Mouse (Mus musculus): ENCODE measurements around the gene Fxyd5. TPM values are rescaled to one million over a fixed set of nuclear protein-coding genes. Genes with fewer than 3 reads are reported as not detected.

Fxyd5 gene
- total and polyA plus RNA-seq, 3 experiments: 51.0 to 112 (median 61.4) TPM

DNA sequence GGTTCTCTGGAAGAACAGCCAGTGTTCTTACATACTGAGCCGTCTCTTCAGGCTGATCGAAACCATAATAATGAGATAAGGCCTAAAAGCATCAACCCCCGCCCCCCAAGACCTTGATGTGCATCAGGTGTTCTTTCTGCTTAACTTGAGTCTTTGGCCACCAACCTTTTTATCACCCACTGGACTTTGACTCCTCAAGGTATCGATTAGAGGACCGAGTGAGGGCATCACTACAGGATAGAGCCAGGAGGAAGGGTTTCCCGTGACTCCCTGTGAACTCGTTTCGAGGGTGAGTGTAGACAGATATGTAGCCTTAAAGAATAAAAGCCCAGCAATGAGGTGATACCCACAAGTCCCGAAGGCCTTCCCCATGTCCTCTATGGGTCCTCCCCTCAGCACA is 56.9 kb downstream of the Fxyd5 start:
- no peak for DNase-seq

Small RNA genes within 50 kb of the gene (microRNA-seq; reads per million reads assigned to microRNA genes)
- gene Mir7050: 0 reads per million in 2 experiments

Other genes starting within 250 kb of the Fxyd5 start
- gene Ffar2, start 218.7 kb downstream of the Fxyd5 start, total RNA-seq (2021): 1 to 10 TPM; 1.5 to 8.9 TPM
- gene Ffar2, start 218.7 kb downstream of the Fxyd5 start, polyA plus RNA-seq (2012; rRNA removed): 5.7 and 16.5 TPM in 2 replicates
- under 1 TPM; 0.26 to 0.59 TPM for gene Ffar3, start 186.3 kb downstream of the Fxyd5 start, total RNA-seq (2021)
- gene Ffar3, start 186.3 kb downstream of the Fxyd5 start, polyA plus RNA-seq (2012; rRNA removed): 0.30 and 1.1 TPM in 2 replicates
- gene Ffar1, start 180.9 kb downstream of the Fxyd5 start, total RNA-seq (2021): not detected
- gene Ffar1, start 180.9 kb downstream of the Fxyd5 start, polyA plus RNA-seq (2012; rRNA removed): not detected in 2 replicates
- gene Cd22, start 162.1 kb downstream of the Fxyd5 start, total RNA-seq (2021): under 1 TPM; 0.40 to 0.97 TPM
- 0.45 and 0.57 TPM in 2 replicates for gene Cd22, start 162.1 kb downstream of the Fxyd5 start, polyA plus RNA-seq (2012; rRNA removed)
- gene Mag, start 127.6 kb downstream of the Fxyd5 start, total RNA-seq (2021): under 1 TPM; 0.48 to 0.63 TPM
- 0.80 and 0.99 TPM in 2 replicates for gene Mag, start 127.6 kb downstream of the Fxyd5 start, polyA plus RNA-seq (2012; rRNA removed)
- gene Hamp2, start 117.8 kb downstream of the Fxyd5 start, total RNA-seq (2021): 10 to 100 TPM in 1 of 2 experiments, not detected in 1; 16.6 TPM
- 2.6 and 17.4 TPM in 2 replicates for gene Hamp2, start 117.8 kb downstream of the Fxyd5 start, polyA plus RNA-seq (2012; rRNA removed)
- gene Hamp, start 98.4 kb downstream of the Fxyd5 start, total RNA-seq (2021): 10 to 100 TPM in 1 of 2 experiments, not detected in 1; 49.9 TPM
- 63.2 and 115 TPM in 2 replicates for gene Hamp, start 98.4 kb downstream of the Fxyd5 start, polyA plus RNA-seq (2012; rRNA removed)
- gene Usf2, start 85.7 kb downstream of the Fxyd5 start, total RNA-seq (2021): 100 to 1,000 TPM; 146 to 166 TPM
- gene Usf2, start 85.7 kb downstream of the Fxyd5 start, polyA plus RNA-seq (2012; rRNA removed): 376 and 393 TPM in 2 replicates
- gene Lsr, start 69.0 kb downstream of the Fxyd5 start, total RNA-seq (2021): 10 to 100 TPM in 1 of 2 experiments, 1 to 10 TPM in 1; 9.2 to 13.7 TPM
- 17.5 and 24.0 TPM in 2 replicates for gene Lsr, start 69.0 kb downstream of the Fxyd5 start, polyA plus RNA-seq (2012; rRNA removed)
- under 1 TPM; 0.37 to 0.59 TPM for gene Fam187b, start 68.7 kb downstream of the Fxyd5 start, total RNA-seq (2021)
- 0.18 and 0.38 TPM in 2 replicates for gene Fam187b, start 68.7 kb downstream of the Fxyd5 start, polyA plus RNA-seq (2012; rRNA removed)
- 1 to 10 TPM; 1.3 to 1.4 TPM for gene Fxyd7, start 9.0 kb upstream of the Fxyd5 start, total RNA-seq (2021)
- gene Fxyd7, start 9.0 kb upstream of the Fxyd5 start, polyA plus RNA-seq (2012; rRNA removed): 4.4 and 9.9 TPM in 2 replicates
- gene Fxyd1, start 14.7 kb upstream of the Fxyd5 start, total RNA-seq (2021): 100 to 1,000 TPM; 307 to 317 TPM
- gene Fxyd1, start 14.7 kb upstream of the Fxyd5 start, polyA plus RNA-seq (2012; rRNA removed): 480 and 501 TPM in 2 replicates
- gene Lgi4, start 16.9 kb upstream of the Fxyd5 start, total RNA-seq (2021): 1 to 10 TPM; 2.2 to 6.5 TPM
- gene Lgi4, start 16.9 kb upstream of the Fxyd5 start, polyA plus RNA-seq (2012; rRNA removed): 3.3 and 6.2 TPM in 2 replicates
- gene Fxyd3, start 34.2 kb upstream of the Fxyd5 start, total RNA-seq (2021): 1 to 10 TPM; 1.3 to 3.4 TPM
- gene Fxyd3, start 34.2 kb upstream of the Fxyd5 start, polyA plus RNA-seq (2012; rRNA removed): 0.04 and 0.73 TPM in 2 replicates
- gene Hpn, start 72.8 kb upstream of the Fxyd5 start, total RNA-seq (2021): 1 to 10 TPM; 1.3 to 2.6 TPM
- 1.2 and 2.4 TPM in 2 replicates for gene Hpn, start 72.8 kb upstream of the Fxyd5 start, polyA plus RNA-seq (2012; rRNA removed)
- gene Scn1b, start 84.5 kb upstream of the Fxyd5 start, total RNA-seq (2021): 10 to 100 TPM; 10.8 to 27.8 TPM
- gene Scn1b, start 84.5 kb upstream of the Fxyd5 start, polyA plus RNA-seq (2012; rRNA removed): 30.5 and 61.1 TPM in 2 replicates
- gene Gramd1a, start 113.4 kb upstream of the Fxyd5 start, total RNA-seq (2021): 10 to 100 TPM; 38.5 to 50.1 TPM
- gene Gramd1a, start 113.4 kb upstream of the Fxyd5 start, polyA plus RNA-seq (2012; rRNA removed): 208 and 246 TPM in 2 replicates
- not detected for gene Scgb2b2, start 248.0 kb upstream of the Fxyd5 start, total RNA-seq (2021)
- not detected in 2 replicates for gene Scgb2b2, start 248.0 kb upstream of the Fxyd5 start, polyA plus RNA-seq (2012; rRNA removed)
- gene Scgb1b2, start 249.3 kb upstream of the Fxyd5 start, total RNA-seq (2021): not detected
- gene Scgb1b2, start 249.3 kb upstream of the Fxyd5 start, polyA plus RNA-seq (2012; rRNA removed): not detected in 2 replicates

Measured in adrenal gland, adult 2 months (tissue).